Mouse (Mus musculus) liver, embryonic 14.5 days (tissue): ENCODE data around the gene Flvcr1.

Source experiments
- CTCF ChIP-seq: IDR thresholded peaks from 2 replicates; pipeline ENCODE4 v1.5.1; 2016; ENCODE audit warnings: antibody characterized with exemption, low read depth, control low read depth
- EP300 ChIP-seq: IDR thresholded peaks from 2 replicates; pipeline ENCODE4 v1.6.1; 2016; ENCODE audit warnings: antibody characterized with exemption, low read depth

GRCm38 (mm10) chr1:191073001-191073400, 47.0 kb upstream of the Flvcr1 start:
- TF ChIP-seq CTCF (no peak), EP300 (no peak)
